Mouse (Mus musculus) liver, postnatal 0 days (tissue): ENCODE results near the gene Crebzf.

Experiments used
- CTCF ChIP-seq: sonication (generic); IDR thresholded peaks from 2 replicates; pipeline ENCODE4 v1.5.1; 2016; ENCODE audit warnings: antibody characterized with exemption, low read depth
- EP300 ChIP-seq: IDR thresholded peaks from 2 replicates; pipeline ENCODE4 v1.6.1; 2016; ENCODE audit warnings: antibody characterized with exemption, low read depth, mild to moderate bottlenecking

- no peak for TF ChIP-seq CTCF
- no peak for TF ChIP-seq EP300
Observed at GRCm38 (mm10) chr7:90442070-90442469, 459 bp upstream of the Crebzf start.
